Mouse (Mus musculus) stomach, postnatal 0 days (tissue): ENCODE results near the gene Slc28a2.

Source experiments
- CTCF ChIP-seq: IDR thresholded peaks from 2 replicates; pipeline ENCODE4 v1.5.1; 2016; ENCODE audit warnings: antibody characterized with exemption, low read depth, mild to moderate bottlenecking, moderate library complexity
- EP300 ChIP-seq: optimal IDR thresholded peaks from 2 replicates; pipeline ENCODE3; 2016; ENCODE audit warnings: antibody characterized with exemption

DNA sequence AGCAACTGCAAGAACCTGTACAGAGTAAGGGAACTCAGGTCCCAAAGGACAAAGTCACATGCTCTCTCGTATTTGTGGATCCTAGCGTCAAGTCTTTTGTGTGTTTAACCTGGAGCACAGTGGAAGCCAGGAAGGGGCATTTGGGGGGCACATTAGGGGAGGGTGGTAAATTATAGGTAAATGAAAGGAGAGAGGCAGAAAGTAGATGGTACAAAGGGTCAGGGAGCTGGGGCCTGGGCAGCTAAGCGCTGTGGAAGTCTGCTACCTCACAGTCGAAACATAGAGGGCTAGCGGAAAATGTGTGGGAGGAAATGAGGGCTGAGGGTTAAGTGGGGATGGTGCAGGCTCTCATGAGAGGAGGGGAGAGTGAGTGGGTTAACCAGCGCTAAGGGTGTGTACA, 44.2 kb upstream of the Slc28a2 start:
- no peak for TF ChIP-seq CTCF
- TF ChIP-seq EP300, result no peak
